Mouse (Mus musculus): ENCODE data around the gene Vwa3b.

Vwa3b gene

GRCm38 (mm10) chr1:37063841-37064240 lies 37.4 kb downstream of the Vwa3b start:
- DNase-seq (ENCODE audit: low spot score in 2 of 2) = no peak

- DNase-seq (ENCODE audit: low spot score in 2 of 2) = no peak
Observed at GRCm38 (mm10) chr1:37065658-37066412, 39.4 kb downstream of the Vwa3b start.

- no peak for DNase-seq (ENCODE audit: low spot score in 2 of 2)
Observed at GRCm38 (mm10) chr1:37075759-37076158, 49.4 kb downstream of the Vwa3b start.

GRCm38 (mm10) chr1:37077266-37077665 lies 50.9 kb downstream of the Vwa3b start:
- DNase-seq (ENCODE audit: low spot score in 2 of 2) = no peak

- DNase-seq (ENCODE audit: low spot score in 2 of 2) = no peak
Observed at GRCm38 (mm10) chr1:37077955-37078549, 51.7 kb downstream of the Vwa3b start.

- DNase-seq (ENCODE audit: low spot score in 2 of 2) = no peak
Observed at GRCm38 (mm10) chr1:37080442-37080841, 54.0 kb downstream of the Vwa3b start.

GRCm38 (mm10) chr1:37081376-37082214 lies 55.2 kb downstream of the Vwa3b start:
- no peak for DNase-seq (ENCODE audit: low spot score in 2 of 2)

- no peak for DNase-seq (ENCODE audit: low spot score in 2 of 2)
Observed at GRCm38 (mm10) chr1:37082215-37082464, 55.7 kb downstream of the Vwa3b start.

- DNase-seq (ENCODE audit: low spot score in 2 of 2) = no peak
Observed at GRCm38 (mm10) chr1:37084075-37084474, 57.7 kb downstream of the Vwa3b start.

GRCm38 (mm10) chr1:37085171-37085570 lies 58.8 kb downstream of the Vwa3b start:
- DNase-seq (ENCODE audit: low spot score in 2 of 2) = no peak

- DNase-seq (ENCODE audit: low spot score in 2 of 2) = no peak
Observed at GRCm38 (mm10) chr1:37089191-37089590, 62.8 kb downstream of the Vwa3b start.

GRCm38 (mm10) chr1:37097382-37098093 lies 71.1 kb downstream of the Vwa3b start:
- DNase-seq (ENCODE audit: low spot score in 2 of 2) = no peak

GRCm38 (mm10) chr1:37098094-37098555 lies 71.7 kb downstream of the Vwa3b start:
- no peak for DNase-seq (ENCODE audit: low spot score in 2 of 2)

GRCm38 (mm10) chr1:37100361-37100760 lies 74.0 kb downstream of the Vwa3b start:
- no peak for DNase-seq (ENCODE audit: low spot score in 2 of 2)

- no peak for DNase-seq (ENCODE audit: low spot score in 2 of 2)
Observed at GRCm38 (mm10) chr1:37101016-37101415, 74.6 kb downstream of the Vwa3b start.

GRCm38 (mm10) chr1:37101717-37102116 lies 75.3 kb downstream of the Vwa3b start:
- DNase-seq (ENCODE audit: low spot score in 2 of 2) = no peak

GRCm38 (mm10) chr1:37105194-37105593 lies 78.8 kb downstream of the Vwa3b start:
- DNase-seq (ENCODE audit: low spot score in 2 of 2) = no peak

- no peak for DNase-seq (ENCODE audit: low spot score in 2 of 2)
Observed at GRCm38 (mm10) chr1:37113781-37114180, 87.4 kb downstream of the Vwa3b start.

GRCm38 (mm10) chr1:37115847-37116246 lies 89.5 kb downstream of the Vwa3b start:
- DNase-seq (ENCODE audit: low spot score in 2 of 2) = no peak

GRCm38 (mm10) chr1:37116574-37116973 lies 90.2 kb downstream of the Vwa3b start:
- no peak for DNase-seq (ENCODE audit: low spot score in 2 of 2)

GRCm38 (mm10) chr1:37117964-37118363 lies 91.6 kb downstream of the Vwa3b start:
- DNase-seq (ENCODE audit: low spot score in 2 of 2) = no peak

GRCm38 (mm10) chr1:37122306-37122705 lies 95.9 kb downstream of the Vwa3b start:
- DNase-seq (ENCODE audit: low spot score in 2 of 2) = no peak

Measured in natural killer cell, adult 2 months (primary cell).